Comparison of ENCODE assay signal across 15 mouse cellular contexts in the genomic region with DNA sequence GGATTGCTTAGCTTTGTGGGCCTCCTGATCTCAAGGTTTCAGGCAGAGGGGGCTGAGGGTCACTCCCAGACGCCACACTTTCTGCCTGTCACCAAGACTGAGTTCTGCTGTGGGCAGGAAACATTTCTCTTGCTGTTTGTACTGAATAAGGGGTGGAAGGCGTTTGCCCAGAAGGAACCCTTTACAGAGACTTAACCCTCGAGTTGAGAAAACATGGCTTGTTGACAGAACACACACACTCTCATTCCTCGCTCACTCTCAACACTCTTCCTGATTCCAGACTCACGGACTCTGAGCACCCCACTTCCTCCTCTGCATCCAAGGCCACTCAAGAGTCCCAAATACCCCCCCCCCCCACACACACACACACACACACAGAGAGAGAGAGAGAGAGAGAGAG. TPM values are rescaled to one million over a fixed set of nuclear protein-coding genes. Genes with fewer than 3 reads are reported as not detected.
A peak's percentile ranks its signal among the peaks of the same experiment; 100 is the strongest.
DNase-seq lines count a peak whose midpoint lies in the region; ATAC-seq and TF ChIP-seq lines count a peak whose summit lies in the region.
"Had no signal": no experiment of that assay in that cellular context is flagged by ENCODE, and none has a peak within 500 bp of the region (broad histone marks: within the 10 kb centered on the region; RNA-seq: fewer than 3 reads in every experiment).

No protein-coding gene starts in this region.

- H3K27ac ChIP-seq in forebrain, embryonic 10.5 days, result 0 out of 2 replicates have a peak overlapping the region, but pooled peaks have one; percentile 26
- H3K27ac ChIP-seq in forebrain, embryonic 16.5 days (ENCODE audit: low read length), result no peak overlapping the region
- peak overlapping the region; percentile 61 for H3K27ac ChIP-seq in midbrain, embryonic 10.5 days (replicated peaks)
- H3K27ac ChIP-seq in midbrain, embryonic 15.5 days, result no peak overlapping the region
- no peak overlapping the region for H3K27ac ChIP-seq in limb, embryonic 14.5 days (replicated peaks; ENCODE audit: low read depth, low read length)
- H3K27ac ChIP-seq in stomach, embryonic 14.5 days (ENCODE audit: low read length), result peak overlapping the region; percentile 68; the same call in 1 of the 2 replicates
- H3K27ac ChIP-seq: hindbrain, embryonic 15.5 days had no signal

- no peak for ATAC-seq in forebrain, embryonic 16.5 days
- ATAC-seq in midbrain, embryonic 15.5 days (replicated peaks), result no peak
- ATAC-seq in limb, embryonic 14.5 days (ENCODE audit: low FRiP score, low read depth), result no peak
- peak; percentile 30; the same call in 1 of the 2 replicates for ATAC-seq in stomach, embryonic 14.5 days (ENCODE audit: insufficient number of reproducible peaks, insufficient read depth, low FRiP score, low read depth)
- ATAC-seq: Patski had no signal

- H3K9me3 ChIP-seq in forebrain, embryonic 10.5 days, result peaks cover 6% of the 10 kb centered on the region
- no peaks in the 10 kb centered on the region for H3K9me3 ChIP-seq in forebrain, embryonic 16.5 days (ENCODE audit: control insufficient read depth, low read length)
- H3K9me3 ChIP-seq in midbrain, embryonic 10.5 days (replicated peaks), result 0 out of 2 replicates have a peak, but pooled peaks cover 4% of the 10 kb centered on the region
- no peaks in the 10 kb centered on the region for H3K9me3 ChIP-seq in midbrain, embryonic 15.5 days
- no peaks in the 10 kb centered on the region for H3K9me3 ChIP-seq in limb, embryonic 14.5 days (ENCODE audit: control insufficient read depth, low read length)
- no peaks in the 10 kb centered on the region for H3K9me3 ChIP-seq in stomach, embryonic 14.5 days (ENCODE audit: control insufficient read depth, low read depth, low read length)
- H3K9me3 ChIP-seq: hindbrain, embryonic 15.5 days had no signal

- H3K27me3 ChIP-seq in forebrain, embryonic 10.5 days (ENCODE audit: poor library complexity, severe bottlenecking), result peaks cover 79% of the 10 kb centered on the region
- peaks cover 30% of the 10 kb centered on the region for H3K27me3 ChIP-seq in forebrain, embryonic 16.5 days (replicated peaks; ENCODE audit: control insufficient read depth, insufficient read depth, low read length)
- H3K27me3 ChIP-seq in midbrain, embryonic 10.5 days (ENCODE audit: low read depth, poor library complexity, severe bottlenecking), result peaks cover 69% of the 10 kb centered on the region
- peaks cover 31% of the 10 kb centered on the region for H3K27me3 ChIP-seq in midbrain, embryonic 15.5 days (replicated peaks)
- H3K27me3 ChIP-seq in limb, embryonic 14.5 days (ENCODE audit: control insufficient read depth, insufficient read depth, low read length), result peaks cover 41% of the 10 kb centered on the region
- peaks cover 15% of the 10 kb centered on the region; the same call in 1 of the 2 replicates for H3K27me3 ChIP-seq in stomach, embryonic 14.5 days (ENCODE audit: control insufficient read depth, insufficient read depth, low read length)
- H3K27me3 ChIP-seq: Patski had no signal

- H3K36me3 ChIP-seq in forebrain, embryonic 10.5 days (replicated peaks), result no peaks in the 10 kb centered on the region
- H3K36me3 ChIP-seq in forebrain, embryonic 16.5 days (ENCODE audit: control insufficient read depth, insufficient read depth), result no peaks in the 10 kb centered on the region
- H3K36me3 ChIP-seq in midbrain, embryonic 10.5 days, result no peaks in the 10 kb centered on the region
- no peaks in the 10 kb centered on the region for H3K36me3 ChIP-seq in midbrain, embryonic 15.5 days (replicated peaks)
- no peaks in the 10 kb centered on the region for H3K36me3 ChIP-seq in limb, embryonic 14.5 days (ENCODE audit: control insufficient read depth, insufficient read depth, low read length)
- H3K36me3 ChIP-seq in stomach, embryonic 14.5 days (ENCODE audit: control insufficient read depth, insufficient read depth, low read length), result no peaks in the 10 kb centered on the region
- H3K36me3 ChIP-seq: heart, embryonic 12.5 days; hindbrain, embryonic 15.5 days had no signal

- peak overlapping the region; percentile 3; the same call in 1 of the 2 replicates for H3K4me3 ChIP-seq in forebrain, embryonic 10.5 days
- H3K4me3 ChIP-seq in forebrain, embryonic 16.5 days (replicated peaks; ENCODE audit: low read length), result no peak overlapping the region
- no peak overlapping the region for H3K4me3 ChIP-seq in midbrain, embryonic 10.5 days
- no peak overlapping the region for H3K4me3 ChIP-seq in midbrain, embryonic 15.5 days
- no peak overlapping the region for H3K4me3 ChIP-seq in limb, embryonic 14.5 days (replicated peaks; ENCODE audit: low read length)
- H3K4me3 ChIP-seq in stomach, embryonic 14.5 days (ENCODE audit: low read depth, low read length), result no peak overlapping the region
- H3K4me3 ChIP-seq: heart, embryonic 12.5 days; hindbrain, embryonic 15.5 days; myocyte had no signal

- no peak for TF ChIP-seq POLR2A in limb, embryonic 14.5 days (IDR thresholded peaks at IDR 0.05; ENCODE audit: borderline replicate concordance, extremely low read depth, insufficient read depth, insufficient read length)

- 38% methylated on average over 5 of the region's 5 CpGs for WGBS in forebrain, embryonic 10.5 days
- 58% methylated on average over 5 of the region's 5 CpGs for WGBS in forebrain, embryonic 16.5 days
- 49% methylated on average over 5 of the region's 5 CpGs for WGBS in midbrain, embryonic 10.5 days
- 59% methylated on average over 5 of the region's 5 CpGs for WGBS in midbrain, embryonic 15.5 days
- WGBS in limb, embryonic 14.5 days, result 36% methylated on average over 5 of the region's 5 CpGs
- WGBS in stomach, embryonic 14.5 days, result 25% methylated on average over 5 of the region's 5 CpGs

- H3K4me2 ChIP-seq in forebrain, embryonic 16.5 days (ENCODE audit: low read length), result no peak overlapping the region
- no peak overlapping the region for H3K4me2 ChIP-seq in midbrain, embryonic 15.5 days
- peak overlapping the region; percentile 87 for H3K4me2 ChIP-seq in limb, embryonic 14.5 days (replicated peaks; ENCODE audit: low read depth, low read length, severe bottlenecking)
- H3K4me2 ChIP-seq in stomach, embryonic 14.5 days (replicated peaks; ENCODE audit: low read depth, low read length), result no peak overlapping the region
- H3K4me2 ChIP-seq: heart, embryonic 12.5 days; hindbrain, embryonic 15.5 days had no signal

- H3K9ac ChIP-seq in forebrain, embryonic 16.5 days (replicated peaks; ENCODE audit: low read depth, low read length), result no peak overlapping the region
- H3K9ac ChIP-seq in midbrain, embryonic 15.5 days, result no peak overlapping the region
- H3K9ac ChIP-seq in limb, embryonic 14.5 days (ENCODE audit: low read depth, low read length, severe bottlenecking), result no peak overlapping the region
- no peak overlapping the region for H3K9ac ChIP-seq in stomach, embryonic 14.5 days (replicated peaks; ENCODE audit: low read depth, low read length)
- H3K9ac ChIP-seq: heart, embryonic 12.5 days; hindbrain, embryonic 15.5 days had no signal

- peaks cover 80% of the 10 kb centered on the region for H3K4me1 ChIP-seq in forebrain, embryonic 10.5 days
- H3K4me1 ChIP-seq in forebrain, embryonic 16.5 days (replicated peaks; ENCODE audit: control insufficient read depth, insufficient read depth, low read length), result peaks cover 13% of the 10 kb centered on the region
- H3K4me1 ChIP-seq in midbrain, embryonic 10.5 days, result peaks cover 69% of the 10 kb centered on the region
- H3K4me1 ChIP-seq in midbrain, embryonic 15.5 days, result peaks cover 23% of the 10 kb centered on the region
- peaks cover 49% of the 10 kb centered on the region for H3K4me1 ChIP-seq in limb, embryonic 14.5 days (ENCODE audit: control insufficient read depth, insufficient read depth, low read length)
- H3K4me1 ChIP-seq in stomach, embryonic 14.5 days (ENCODE audit: control insufficient read depth, insufficient read depth, low read length), result peaks cover 7% of the 10 kb centered on the region; the same call in 1 of the 2 replicates

- no peak for DNase-seq in forebrain, embryonic 10.5 days (ENCODE audit: extremely low spot score, low spot score)
- DNase-seq in midbrain, embryonic 10.5 days (ENCODE audit: low spot score), result no peak
- no peak for DNase-seq in limb, embryonic 14.5 days (ENCODE audit: low spot score)
- DNase-seq in layer of hippocampus, postnatal 36 days, result no peak
- DNase-seq in ovary, postnatal 10 days (ENCODE audit: low spot score), result no peak
- DNase-seq: cerebellum, adult 11 months; gastrocnemius, postnatal 36 days; thymus, postnatal 36 days had no signal

RNA-seq across cellular contexts. Expression of a gene that starts 3.3 kb away (rescaled TPM):
- 18.0 and 24.2 TPM in 2 replicates for polyA plus RNA-seq in forebrain, embryonic 10.5 days (2016; fragmentation: Nextera tagmentation; extraction: Ambion mirVana)
- 3.5 and 4.6 TPM in 2 replicates for polyA plus RNA-seq in forebrain, embryonic 16.5 days (2015; fragmentation: Nextera tagmentation; extraction: Ambion mirVana)
- polyA plus RNA-seq in midbrain, embryonic 10.5 days (2016; fragmentation: Nextera tagmentation; extraction: Ambion mirVana), result 9.6 and 14.2 TPM in 2 replicates
- polyA plus RNA-seq in midbrain, embryonic 15.5 days (2015; fragmentation: Nextera tagmentation; extraction: Ambion mirVana), result 4.6 and 9.0 TPM in 2 replicates
- polyA plus RNA-seq in limb, embryonic 14.5 days (2012; rRNA removed), result 32.6 and 48.5 TPM in 2 replicates
- 18.8 and 22.4 TPM in 2 replicates for polyA plus RNA-seq in limb, embryonic 14.5 days (2014; fragmentation: Nextera tagmentation; extraction: Ambion mirVana)
- polyA plus RNA-seq in stomach, embryonic 14.5 days (2014; fragmentation: Nextera tagmentation; extraction: Ambion mirVana), result 13.2 and 15.4 TPM in 2 replicates
- total RNA-seq in layer of hippocampus, postnatal 36 days (2021), result 1 to 10 TPM; 2.5 to 3.2 TPM

Comparison
In these comparisons a context has a peak if more than half of its experiments do, and no peak if none do; other contexts are left out.
1. H3K27ac ChIP-seq: peak in forebrain, embryonic 10.5 days (single experiment), midbrain, embryonic 10.5 days (single experiment) and stomach, embryonic 14.5 days (single experiment); none in forebrain, embryonic 16.5 days (single experiment), midbrain, embryonic 15.5 days (single experiment) and limb, embryonic 14.5 days (single experiment).